Mouse (Mus musculus): Measurements from ENCODE around the gene Gdf7. TPM values are rescaled to one million over a fixed set of nuclear protein-coding genes. Genes with fewer than 3 reads are reported as not detected.

Gene Gdf7
- total RNA-seq, 2 experiments from 2014 or later: not detected

DNA sequence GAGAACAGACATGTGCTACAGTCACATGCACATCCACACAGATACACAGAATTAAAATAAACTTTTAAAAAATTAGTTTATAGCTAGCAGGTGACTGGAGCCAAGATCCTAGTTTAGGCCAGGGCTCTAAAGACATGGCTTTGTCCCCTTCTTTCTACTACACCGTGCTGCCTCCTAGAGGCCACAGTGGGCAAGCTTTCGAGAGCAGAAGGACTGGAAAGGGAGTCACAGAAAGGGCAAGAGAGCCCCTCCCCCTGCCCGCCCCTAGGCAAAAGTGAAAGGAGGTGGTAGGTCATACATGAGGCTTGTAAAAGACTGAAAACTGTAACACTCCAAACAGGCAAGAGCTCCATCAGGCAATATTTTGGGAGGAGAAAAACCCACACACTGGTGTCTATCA, 13.8 kb downstream of the Gdf7 start:
- H3K4me3 ChIP-seq: no peak overlapping the region
- no peak for DNase-seq
- H3K27ac ChIP-seq: no peak overlapping the region
- TF ChIP-seq CTCF (IDR thresholded peaks at IDR 0.05): peak; percentile 12; the same call in 1 of the 2 replicates
- intact Hi-C loops (cut with DNase I): no loop called here

DNA sequence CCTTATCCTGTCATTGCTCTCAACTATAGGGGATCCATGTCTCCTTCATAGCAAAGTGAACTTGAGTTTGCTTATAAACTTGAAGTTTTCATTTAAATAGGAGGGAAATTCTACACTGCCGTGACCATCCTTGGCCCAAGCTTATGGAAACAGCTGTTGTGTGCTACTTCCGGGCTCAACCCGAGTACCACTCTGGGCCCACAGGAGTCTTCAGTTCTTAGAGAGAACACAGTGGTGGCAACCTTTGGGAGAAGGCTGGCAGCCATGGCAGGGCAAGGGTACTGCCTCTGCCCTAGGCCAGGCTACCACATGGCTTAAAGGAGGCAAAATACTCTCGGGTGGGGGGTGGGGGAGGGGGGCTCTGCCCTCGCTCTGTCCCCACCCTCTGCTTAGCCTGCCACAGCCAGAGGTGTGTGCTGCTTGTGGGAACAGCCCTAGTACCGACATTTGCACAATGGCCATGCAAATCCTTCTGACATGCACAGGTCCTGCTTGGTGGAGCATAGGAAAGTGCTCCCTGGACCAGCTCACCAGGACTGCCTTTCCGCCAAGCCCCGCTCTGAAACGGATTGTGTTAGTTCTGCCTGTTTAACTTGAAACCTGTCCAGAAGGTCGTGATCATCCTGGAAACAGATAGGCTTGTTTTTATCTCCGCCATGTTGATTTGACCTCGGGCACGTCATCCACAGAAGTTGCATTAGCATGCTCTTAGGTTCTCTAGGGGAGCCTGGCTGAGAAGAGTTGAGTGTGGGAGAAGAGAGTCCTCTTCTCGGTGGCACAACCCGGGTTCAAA, 20.3 kb downstream of the Gdf7 start:
- Histone ChIP-seq H3K27ac (no peak overlapping the region), H3K4me3 (no peak overlapping the region)
- intact Hi-C loops (cut with DNase I): no loop called here
- TF ChIP-seq CTCF (IDR thresholded peaks at IDR 0.05): no peak
- DNase-seq: no peak

DNA sequence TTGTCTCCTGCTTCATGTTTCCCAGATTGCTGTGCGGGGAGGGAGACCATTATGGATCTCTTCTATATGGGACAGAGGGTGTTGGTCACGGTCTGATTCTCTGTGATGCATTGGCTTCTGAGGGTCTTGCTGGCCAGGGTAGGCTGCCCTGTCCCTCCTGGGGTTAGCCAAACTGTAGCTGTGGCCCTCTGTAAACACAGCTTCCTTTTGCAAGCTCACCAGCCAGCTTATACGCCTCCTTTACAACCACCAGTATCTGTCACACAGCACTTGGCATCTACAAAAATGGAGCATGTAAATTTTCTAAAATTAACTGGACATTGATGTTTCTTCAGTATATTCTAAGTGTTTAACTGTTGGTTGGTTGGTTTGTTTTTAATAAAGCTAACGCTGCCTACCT, 26.3 kb downstream of the Gdf7 start:
- TF ChIP-seq CTCF (IDR thresholded peaks at IDR 0.05): no peak
- intact Hi-C loops (cut with DNase I): no loop called here
- no peak for DNase-seq
- H3K27ac ChIP-seq: no peak overlapping the region
- H3K4me3 ChIP-seq: no peak overlapping the region

DNA sequence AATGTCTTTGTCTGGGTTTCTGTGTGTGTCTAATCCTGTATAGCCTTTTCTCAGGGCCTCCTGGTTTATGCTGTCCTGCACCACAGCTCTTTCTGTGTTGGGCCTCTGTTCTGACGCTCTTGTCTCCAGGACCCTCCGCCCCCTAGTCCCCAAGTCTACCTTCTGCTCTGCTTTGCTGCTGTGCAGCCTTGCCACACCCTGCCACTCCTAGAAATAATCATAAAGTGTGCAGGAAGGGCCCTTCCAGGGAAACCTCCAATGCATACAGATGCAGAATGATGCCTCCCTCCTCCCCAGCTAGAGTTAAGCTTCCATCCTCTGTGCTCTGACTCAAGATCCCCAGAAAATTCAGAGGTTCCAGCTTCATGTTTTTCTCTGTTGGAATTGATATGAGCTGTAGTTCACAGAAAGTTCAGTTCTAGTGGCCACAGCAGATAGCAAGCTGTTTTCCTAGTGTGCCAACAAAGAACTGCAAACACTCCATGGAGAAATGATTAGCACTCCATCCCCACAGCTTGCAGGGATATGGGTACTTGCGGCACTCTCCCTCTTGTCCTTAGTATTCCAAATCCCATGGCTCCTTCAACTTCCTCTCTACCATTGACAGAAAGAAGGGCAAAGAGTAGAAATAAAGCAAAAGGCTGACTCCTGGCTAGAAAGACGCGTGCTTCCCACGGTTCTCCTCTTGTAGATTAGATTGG, 28.1 kb downstream of the Gdf7 start:
- Histone ChIP-seq H3K27ac (no peak overlapping the region), H3K4me3 (no peak overlapping the region)
- intact Hi-C loops (cut with DNase I): no loop called here
- TF ChIP-seq CTCF (IDR thresholded peaks at IDR 0.05): no peak
- no peak for DNase-seq

GRCm38 (mm10) chr12:8271405-8271804, 30.3 kb downstream of the Gdf7 start:
- no peak for DNase-seq
- Histone ChIP-seq H3K4me3 (no peak overlapping the region), H3K27ac (no peak overlapping the region)
- TF ChIP-seq CTCF (IDR thresholded peaks at IDR 0.05): no peak
- intact Hi-C loops (cut with DNase I): no loop called here

GRCm38 (mm10) chr12:8269627-8270026, 32.1 kb downstream of the Gdf7 start:
- no peak for TF ChIP-seq CTCF (IDR thresholded peaks at IDR 0.05)
- Histone ChIP-seq H3K27ac (no peak overlapping the region), H3K4me3 (no peak overlapping the region)
- intact Hi-C loops (cut with DNase I): no loop called here
- DNase-seq: no peak

GRCm38 (mm10) chr12:8266311-8266710, 35.4 kb downstream of the Gdf7 start:
- no peak for DNase-seq
- Histone ChIP-seq H3K27ac (no peak overlapping the region), H3K4me3 (no peak overlapping the region)
- intact Hi-C loops (cut with DNase I): no loop called here
- TF ChIP-seq CTCF (IDR thresholded peaks at IDR 0.05): no peak

DNA sequence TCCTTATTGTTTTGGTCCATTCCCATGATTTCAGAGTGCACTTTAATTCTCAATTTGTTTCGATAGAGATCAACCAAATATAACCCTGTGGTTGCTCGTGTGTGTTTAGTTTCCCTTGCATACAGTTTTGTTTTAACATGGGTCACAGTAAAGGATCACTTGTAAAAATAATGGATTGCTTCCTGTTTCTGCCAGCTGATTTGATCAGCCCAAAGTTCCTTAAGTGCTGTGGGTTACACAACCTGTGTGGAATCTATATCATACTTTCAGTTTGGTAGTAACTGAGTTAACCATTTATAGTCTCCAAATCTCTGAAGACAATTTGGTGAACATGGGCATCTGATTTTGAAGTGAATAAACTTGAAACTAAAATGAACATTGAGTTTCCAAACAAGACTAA, 41.5 kb downstream of the Gdf7 start:
- no peak for DNase-seq
- no peak for TF ChIP-seq CTCF (IDR thresholded peaks at IDR 0.05)
- intact Hi-C loops (cut with DNase I): no loop called here
- no peak overlapping the region for H3K4me3 ChIP-seq
- no peak overlapping the region for H3K27ac ChIP-seq

Other genes with a start within 250 kb of the Gdf7 start
- gene Ldah, start 93.8 kb downstream of the Gdf7 start, total RNA-seq (2021): 10 to 100 TPM; 11.2 to 13.0 TPM
- 1 to 10 TPM; 6.1 to 7.7 TPM for gene Hs1bp3, start 11.5 kb upstream of the Gdf7 start, total RNA-seq (2021)
- gene Rhob, start 198.1 kb upstream of the Gdf7 start, total RNA-seq (2021): 100 to 1,000 TPM in 1 of 2 experiments, 10 to 100 TPM in 1; 33.5 to 115 TPM

Measured in gastrocnemius, adult 2 months (tissue).